Mouse (Mus musculus) G1E (cell line): ENCODE results near the gene Siae.

ENCODE experiments used
- CTCF ChIP-seq: IDR thresholded peaks from 2 replicates; pipeline ENCODE4 v1.5.1; 2012; ENCODE audit warnings: low read depth, low read length, inconsistent platforms, mixed read lengths
- GATA1 ChIP-seq: IDR thresholded peaks from 2 replicates; pipeline ENCODE4 v1.6.1; 2012; ENCODE audit warnings: borderline replicate concordance, low read length, inconsistent platforms, mixed read lengths
- POLR2AphosphoS5 ChIP-seq: IDR thresholded peaks from 2 replicates; pipeline ENCODE4 v1.6.1; 2012; ENCODE audit warnings: low read depth, low read length, inconsistent platforms; ENCODE audit not compliant: insufficient replicate concordance
- TAL1 ChIP-seq: conservative IDR thresholded peaks from 2 replicates; pipeline ENCODE4 v1.6.1; 2012; ENCODE audit warnings: low read depth, low read length, inconsistent platforms, mixed read lengths

- TF ChIP-seq GATA1 (no peak), POLR2AphosphoS5 (no peak), CTCF (no peak), TAL1 (no peak)
Observed at GRCm38 (mm10) chr9:37687288-37687940, 131.9 kb downstream of the Siae start.
